Mouse (Mus musculus): ENCODE measurements around the gene Mov10. TPM values are rescaled to one million over a fixed set of nuclear protein-coding genes. Genes with fewer than 3 reads are reported as not detected.

Gene Mov10
- polyA plus RNA-seq, 1 experiment from 2014 or later, result 10.2 TPM

DNA sequence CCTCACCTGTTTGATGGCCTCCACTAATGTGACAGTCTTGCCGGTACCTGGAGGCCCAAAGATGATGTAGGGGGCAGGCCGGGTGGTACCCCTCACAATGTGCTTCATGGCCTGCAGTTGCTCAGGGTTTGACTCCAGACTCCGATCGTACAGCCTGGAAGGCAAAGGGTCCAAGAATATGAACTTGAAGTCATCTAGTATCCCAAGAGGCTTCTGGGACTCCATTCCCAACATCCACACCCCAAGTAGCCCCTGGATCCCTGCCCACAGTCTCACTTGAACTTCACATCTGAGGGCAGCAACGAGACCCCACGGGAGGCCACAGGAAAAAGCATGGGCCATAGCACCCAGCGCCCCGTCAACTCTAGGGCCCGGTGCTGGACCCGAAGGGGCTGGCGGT is 17.7 kb downstream of the Mov10 start:
- Histone ChIP-seq H3K36me3 (peaks cover 22% of the 10 kb centered on the region; the same call in 1 of the 2 replicates), H3K9me3 (no peaks in the 10 kb centered on the region), H3K4me1 (replicated peaks) (no peaks in the 10 kb centered on the region), H3K27ac (no peak overlapping the region), H3K27me3 (no peaks in the 10 kb centered on the region), H3K4me2 (no peak overlapping the region), H3K4me3 (no peak overlapping the region), H3K9ac (no peak overlapping the region)
- 96% methylated on average over 11 of the region's 11 CpGs for WGBS
- no peak for ATAC-seq (ENCODE audit: low FRiP score)

DNA sequence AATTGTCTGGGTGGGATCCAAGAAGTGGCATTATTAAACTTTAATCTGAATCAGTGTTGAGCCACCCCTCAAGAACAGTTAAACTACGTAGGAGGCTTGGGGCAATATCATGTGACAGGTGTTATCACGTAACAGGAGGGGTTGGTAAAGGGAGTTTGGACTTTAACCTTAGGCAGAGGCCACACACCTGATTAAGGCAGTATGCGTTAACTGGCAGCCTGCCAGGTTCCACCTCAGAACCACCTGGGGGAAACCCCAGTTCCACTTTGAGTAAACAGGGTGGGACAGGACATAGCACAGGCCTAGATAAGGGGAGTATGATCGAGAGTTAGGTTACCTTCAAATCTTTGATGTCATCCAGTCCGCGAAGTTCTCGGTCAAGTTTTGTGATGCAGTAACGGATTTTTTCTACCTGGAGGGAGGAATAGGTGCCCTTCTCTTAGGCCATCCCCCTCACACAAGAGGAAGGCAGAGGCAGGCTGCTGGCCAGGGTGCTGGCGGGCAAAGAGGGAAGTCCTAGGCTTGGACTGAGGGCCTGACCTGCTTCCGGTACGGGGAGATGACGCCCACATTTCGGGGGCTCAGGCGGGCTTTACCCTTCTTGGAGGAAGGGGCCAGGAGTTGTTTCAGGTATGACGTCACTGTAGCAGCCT is 21.8 kb downstream of the Mov10 start:
- WGBS, result 89% methylated on average over 15 of the region's 15 CpGs
- peaks cover 24% of the 10 kb centered on the region for H3K4me1 ChIP-seq (replicated peaks)
- no peaks in the 10 kb centered on the region for H3K9me3 ChIP-seq
- H3K4me3 ChIP-seq, result no peak overlapping the region
- H3K4me2 ChIP-seq, result no peak overlapping the region
- no peak overlapping the region for H3K9ac ChIP-seq
- no peak for ATAC-seq (ENCODE audit: low FRiP score)
- H3K36me3 ChIP-seq, result peaks cover 24% of the 10 kb centered on the region
- no peaks in the 10 kb centered on the region for H3K27me3 ChIP-seq
- no peak overlapping the region for H3K27ac ChIP-seq

DNA sequence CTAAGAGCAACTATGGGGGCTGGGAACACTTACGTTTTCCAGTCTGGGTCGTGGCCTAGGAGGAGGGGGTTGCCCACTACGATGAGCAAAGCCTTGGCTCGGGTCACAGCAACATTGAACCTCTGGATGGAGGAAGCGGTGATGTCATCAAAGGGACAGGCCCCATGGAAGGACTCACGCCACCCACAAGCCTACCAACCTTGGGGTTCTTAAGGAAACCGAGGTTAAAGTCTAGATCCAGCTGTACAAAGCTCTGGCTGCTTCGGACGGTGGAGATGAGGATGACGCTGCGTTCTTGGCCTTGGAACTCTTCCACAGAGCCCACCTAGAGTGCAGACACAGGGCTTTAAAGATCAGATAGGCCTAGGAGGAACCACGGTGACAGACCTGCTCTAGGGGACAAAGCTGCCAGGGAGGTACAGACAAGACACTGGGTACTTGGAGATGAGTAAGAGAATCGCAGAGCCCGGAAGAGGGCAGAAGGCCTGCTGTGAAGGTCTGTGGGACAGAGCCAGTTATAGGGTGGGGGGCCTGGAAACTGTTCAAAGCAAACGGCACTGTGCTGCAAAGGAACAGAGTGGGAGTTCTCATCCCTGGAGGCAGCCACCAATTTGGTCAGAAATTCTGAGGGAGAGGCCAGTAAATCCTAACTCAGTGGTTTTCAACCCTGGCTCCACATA is 22.6 kb downstream of the Mov10 start:
- WGBS, result 80% methylated on average over 15 of the region's 15 CpGs
- Histone ChIP-seq H3K4me2 (no peak overlapping the region), H3K27ac (no peak overlapping the region), H3K9ac (no peak overlapping the region), H3K9me3 (no peaks in the 10 kb centered on the region), H3K36me3 (peaks cover 21% of the 10 kb centered on the region), H3K27me3 (no peaks in the 10 kb centered on the region), H3K4me3 (no peak overlapping the region), H3K4me1 (replicated peaks) (peaks cover 28% of the 10 kb centered on the region)
- no peak for ATAC-seq (ENCODE audit: low FRiP score)

GRCm38 (mm10) chr3:104794953-104795470 is 23.4 kb downstream of the Mov10 start:
- Histone ChIP-seq H3K4me3 (no peak overlapping the region), H3K9me3 (no peaks in the 10 kb centered on the region), H3K4me2 (no peak overlapping the region), H3K27me3 (peaks cover 5% of the 10 kb centered on the region; the same call in 1 of the 2 replicates), H3K9ac (no peak overlapping the region), H3K36me3 (peaks cover 18% of the 10 kb centered on the region), H3K27ac (peak overlapping the region; percentile 40; the same call in 1 of the 2 replicates), H3K4me1 (replicated peaks) (peaks cover 31% of the 10 kb centered on the region)
- 77% methylated on average over 12 of the region's 12 CpGs for whole genome bisulfite sequencing
- no peak for ATAC-seq (ENCODE audit: low FRiP score)

- peaks cover 39% of the 10 kb centered on the region for H3K4me1 ChIP-seq (replicated peaks)
- 57% methylated on average over 20 of the region's 20 CpGs for WGBS
Measured at GRCm38 (mm10) chr3:104793871-104794828, 24.2 kb downstream of the Mov10 start.

GRCm38 (mm10) chr3:104792360-104793270 is 25.7 kb downstream of the Mov10 start:
- H3K4me1 ChIP-seq (replicated peaks), result peaks cover 49% of the 10 kb centered on the region
- H3K9ac ChIP-seq, result no peak overlapping the region
- H3K36me3 ChIP-seq, result peaks cover 18% of the 10 kb centered on the region
- ATAC-seq (ENCODE audit: low FRiP score), result no peak
- no peaks in the 10 kb centered on the region for H3K9me3 ChIP-seq
- no peak overlapping the region for H3K4me2 ChIP-seq
- WGBS, result 69% methylated on average over 15 of the region's 15 CpGs
- no peak overlapping the region for H3K4me3 ChIP-seq
- H3K27ac ChIP-seq, result no peak overlapping the region
- H3K27me3 ChIP-seq, result peaks cover 23% of the 10 kb centered on the region

More at GRCm38 (mm10) chr3:104793871-104794828, 24.2 kb downstream of the Mov10 start:
- peaks cover 18% of the 10 kb centered on the region for H3K36me3 ChIP-seq
- H3K27me3 ChIP-seq, result peaks cover 14% of the 10 kb centered on the region
- no peak overlapping the region for H3K9ac ChIP-seq
- H3K9me3 ChIP-seq, result no peaks in the 10 kb centered on the region
- H3K4me2 ChIP-seq, result no peak overlapping the region
- H3K4me3 ChIP-seq, result no peak overlapping the region
- peak overlapping the region; percentile 40 for H3K27ac ChIP-seq
- peak; percentile 86 for ATAC-seq (ENCODE audit: low FRiP score)

- H3K9ac ChIP-seq, result no peak overlapping the region
- H3K4me2 ChIP-seq, result no peak overlapping the region
- H3K36me3 ChIP-seq, result peaks cover 11% of the 10 kb centered on the region
- no peaks in the 10 kb centered on the region for H3K9me3 ChIP-seq
- H3K27me3 ChIP-seq, result peaks cover 32% of the 10 kb centered on the region
- 91% methylated on average over 8 of the region's 8 CpGs for WGBS
- H3K4me1 ChIP-seq (replicated peaks), result peaks cover 49% of the 10 kb centered on the region
- ATAC-seq (ENCODE audit: low FRiP score), result no peak
- no peak overlapping the region for H3K27ac ChIP-seq
- no peak overlapping the region for H3K4me3 ChIP-seq
Measured at GRCm38 (mm10) chr3:104791671-104792070, 26.7 kb downstream of the Mov10 start.

GRCm38 (mm10) chr3:104791017-104791416 is 27.3 kb downstream of the Mov10 start:
- H3K9me3 ChIP-seq, result no peaks in the 10 kb centered on the region
- WGBS, result 13% methylated on average over 4 of the region's 4 CpGs
- H3K4me1 ChIP-seq (replicated peaks), result peaks cover 49% of the 10 kb centered on the region
- no peak for ATAC-seq (ENCODE audit: low FRiP score)
- H3K27me3 ChIP-seq, result peaks cover 38% of the 10 kb centered on the region
- peak overlapping the region; percentile 18; the same call in 1 of the 2 replicates for H3K27ac ChIP-seq
- H3K9ac ChIP-seq, result peak overlapping the region; percentile 76
- H3K4me3 ChIP-seq, result peak overlapping the region; percentile 52; the same call in 1 of the 2 replicates
- H3K36me3 ChIP-seq, result peaks cover 9% of the 10 kb centered on the region
- peak overlapping the region; percentile 86 for H3K4me2 ChIP-seq

- no peaks in the 10 kb centered on the region for H3K9me3 ChIP-seq
- peak overlapping the region; percentile 86 for H3K4me2 ChIP-seq
- H3K27me3 ChIP-seq, result peaks cover 44% of the 10 kb centered on the region
- peak overlapping the region; percentile 76 for H3K9ac ChIP-seq
- 27% methylated on average over 6 of the region's 6 CpGs for WGBS
- peaks cover 8% of the 10 kb centered on the region for H3K36me3 ChIP-seq
- peak overlapping the region; percentile 18 for H3K27ac ChIP-seq
- H3K4me1 ChIP-seq (replicated peaks), result peaks cover 47% of the 10 kb centered on the region
- H3K4me3 ChIP-seq, result peak overlapping the region; percentile 52
- no peak for ATAC-seq (ENCODE audit: low FRiP score)
Measured at GRCm38 (mm10) chr3:104790401-104790937, 27.9 kb downstream of the Mov10 start.

- peak overlapping the region; percentile 52 for H3K4me3 ChIP-seq
- 37% methylated on average over 13 of the region's 13 CpGs for WGBS
- peak overlapping the region; percentile 86 for H3K4me2 ChIP-seq
- H3K27ac ChIP-seq, result peak overlapping the region; percentile 59
- H3K27me3 ChIP-seq, result peaks cover 50% of the 10 kb centered on the region
- no peaks in the 10 kb centered on the region for H3K9me3 ChIP-seq
- peaks cover 41% of the 10 kb centered on the region for H3K4me1 ChIP-seq (replicated peaks)
- ATAC-seq (ENCODE audit: low FRiP score), result no peak
- H3K9ac ChIP-seq, result peak overlapping the region; percentile 76
- H3K36me3 ChIP-seq, result peaks cover 3% of the 10 kb centered on the region; the same call in 1 of the 2 replicates
Measured at GRCm38 (mm10) chr3:104789822-104790221, 28.5 kb downstream of the Mov10 start.

DNA sequence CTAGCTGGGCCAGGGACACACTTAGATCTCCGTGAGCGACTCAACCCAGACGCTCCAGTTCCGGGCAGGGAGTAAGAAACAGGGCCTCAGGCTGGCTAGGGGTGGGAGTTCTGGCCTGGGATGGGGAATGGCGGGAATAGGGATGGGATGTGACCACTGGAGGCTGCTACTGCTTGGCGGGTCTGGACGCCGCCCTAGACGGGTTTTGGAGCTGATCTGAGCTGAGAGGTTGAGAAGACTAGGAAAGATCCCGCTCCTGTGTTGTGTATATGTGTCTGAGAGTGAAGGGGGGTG is 29.1 kb downstream of the Mov10 start:
- peak; percentile 0; the same call in 1 of the 2 replicates for ATAC-seq (ENCODE audit: low FRiP score)
- Histone ChIP-seq H3K4me3 (peak overlapping the region; percentile 52), H3K4me2 (peak overlapping the region; percentile 86), H3K27me3 (peaks cover 56% of the 10 kb centered on the region), H3K36me3 (peaks cover 3% of the 10 kb centered on the region; the same call in 1 of the 2 replicates), H3K4me1 (replicated peaks) (peaks cover 35% of the 10 kb centered on the region), H3K27ac (peak overlapping the region; percentile 48; the same call in 1 of the 2 replicates), H3K9me3 (no peaks in the 10 kb centered on the region), H3K9ac (peak overlapping the region; percentile 76)
- 5% methylated on average over 10 of the region's 10 CpGs for WGBS
